Mouse (Mus musculus): Measurements from ENCODE around the gene Hectd2. TPM values are rescaled to one million over a fixed set of nuclear protein-coding genes. Genes with fewer than 3 reads are reported as not detected.

Gene Hectd2
- polyA plus RNA-seq, 1 experiment from 2014 or later = 3.3 TPM

DNA sequence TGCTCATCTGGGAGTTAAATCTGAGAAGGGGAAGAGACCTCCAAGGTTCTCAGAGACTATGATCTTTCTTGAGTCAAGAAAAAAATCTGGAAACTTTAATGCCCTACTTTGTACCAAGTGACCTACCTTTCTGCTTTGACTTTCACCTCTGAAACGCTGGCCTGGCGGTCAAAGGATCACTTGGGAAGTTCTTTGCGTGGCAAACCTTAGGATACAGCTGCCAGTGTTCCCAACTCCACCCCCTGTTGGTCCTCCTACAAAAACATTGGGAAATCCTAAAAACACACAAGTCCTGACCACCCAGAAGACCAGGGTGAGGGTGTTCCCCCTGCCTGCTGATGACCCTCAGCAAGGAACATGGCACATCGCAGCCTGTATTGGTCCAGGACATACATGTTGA, 72.4 kb downstream of the Hectd2 start:
- Histone ChIP-seq H3K27ac (ENCODE audit: low read length) (no peak overlapping the region), H3K9ac (ENCODE audit: low read length) (no peak overlapping the region), H3K4me3 (ENCODE audit: low read length) (no peak overlapping the region), H3K9me3 (replicated peaks; ENCODE audit: control insufficient read depth, low read length) (no peaks in the 10 kb centered on the region), H3K4me1 (ENCODE audit: control insufficient read depth, insufficient read depth, low read length) (no peaks in the 10 kb centered on the region), H3K4me2 (ENCODE audit: low read depth, low read length) (no peak overlapping the region), H3K36me3 (ENCODE audit: control insufficient read depth, insufficient read depth) (no peaks in the 10 kb centered on the region), H3K27me3 (ENCODE audit: control insufficient read depth, insufficient read depth, low read length) (no peaks in the 10 kb centered on the region)
- no peak for ATAC-seq (replicated peaks; ENCODE audit: extremely low read depth, insufficient read depth, low FRiP score)
- WGBS = 89% methylated on average over 4 of the region's 4 CpGs

DNA sequence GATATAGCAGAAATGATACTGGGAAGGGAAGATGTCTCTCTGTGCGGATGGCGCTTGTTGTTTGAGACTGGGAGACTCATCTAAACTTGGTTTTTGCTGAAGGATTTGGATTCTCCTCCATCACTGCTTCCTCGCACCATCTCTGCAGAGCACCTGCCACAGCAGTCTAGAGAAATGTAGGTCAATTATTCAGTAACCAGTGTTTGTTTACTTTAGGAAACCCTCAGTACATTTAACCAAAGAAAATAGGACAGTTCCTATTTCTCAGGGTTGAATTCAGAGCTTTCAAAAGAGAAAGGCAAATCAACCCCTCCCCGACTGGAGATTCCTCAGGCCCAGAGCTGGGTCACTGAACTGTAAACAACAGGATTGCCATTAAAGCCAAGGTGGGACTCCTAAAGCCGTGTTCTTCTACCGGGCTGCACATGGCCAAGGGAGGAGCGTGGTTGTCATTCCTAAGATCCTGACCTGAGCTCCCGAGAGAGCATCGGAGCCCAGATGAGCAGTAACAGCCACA, 75.0 kb downstream of the Hectd2 start:
- no peak overlapping the region for H3K27ac ChIP-seq (ENCODE audit: low read length)
- H3K36me3 ChIP-seq (ENCODE audit: control insufficient read depth, insufficient read depth) = no peaks in the 10 kb centered on the region
- no peaks in the 10 kb centered on the region for H3K4me1 ChIP-seq (ENCODE audit: control insufficient read depth, insufficient read depth, low read length)
- no peak overlapping the region for H3K4me2 ChIP-seq (ENCODE audit: low read depth, low read length)
- no peak overlapping the region for H3K4me3 ChIP-seq (ENCODE audit: low read length)
- 85% methylated on average over 9 of the region's 9 CpGs for WGBS
- no peaks in the 10 kb centered on the region for H3K9me3 ChIP-seq (replicated peaks; ENCODE audit: control insufficient read depth, low read length)
- no peak overlapping the region for H3K9ac ChIP-seq (ENCODE audit: low read length)
- no peaks in the 10 kb centered on the region for H3K27me3 ChIP-seq (ENCODE audit: control insufficient read depth, insufficient read depth, low read length)
- ATAC-seq (replicated peaks; ENCODE audit: extremely low read depth, insufficient read depth, low FRiP score) = no peak

DNA sequence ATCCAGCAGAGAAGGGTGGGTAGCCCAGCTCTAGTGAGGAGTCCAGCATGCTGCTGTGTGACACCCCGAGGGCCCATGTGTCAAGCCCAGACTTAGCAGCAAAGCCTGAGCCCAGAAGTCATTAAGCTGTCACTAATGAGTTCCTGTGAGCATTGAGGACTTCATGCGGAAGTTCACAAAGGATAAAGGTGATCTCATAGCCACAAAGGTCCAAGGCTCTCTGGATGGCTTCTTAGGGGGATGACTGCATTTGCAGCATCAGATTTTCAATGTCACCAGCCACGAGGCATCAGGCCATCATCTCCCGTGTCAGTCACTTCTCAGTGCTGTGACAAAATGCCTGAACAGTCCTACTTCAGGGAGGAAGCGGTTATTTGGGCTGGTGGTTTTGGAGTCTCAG, 75.9 kb downstream of the Hectd2 start:
- 90% methylated on average over 5 of the region's 5 CpGs for WGBS

DNA sequence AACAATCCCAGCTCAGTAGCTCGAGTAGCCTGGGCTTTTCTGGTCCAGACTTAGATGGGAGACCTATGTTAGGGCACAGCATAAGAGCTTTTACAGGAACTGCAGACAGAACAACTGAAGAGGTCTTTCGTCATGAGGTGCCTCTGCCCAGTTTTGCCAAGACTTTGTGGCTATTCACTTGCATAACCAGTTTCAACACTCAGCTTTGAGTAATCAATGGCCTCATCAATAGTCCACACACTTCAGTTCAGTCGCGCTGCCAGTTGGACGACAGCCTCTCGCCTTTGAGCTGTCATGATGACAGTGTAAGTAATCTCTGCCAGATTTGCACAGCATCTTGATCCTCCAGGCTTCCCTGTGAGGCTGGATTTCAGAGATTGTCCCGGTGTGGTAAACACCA, 80.3 kb downstream of the Hectd2 start:
- H3K36me3 ChIP-seq (ENCODE audit: control insufficient read depth, insufficient read depth) = no peaks in the 10 kb centered on the region
- 88% methylated on average over 7 of the region's 7 CpGs for WGBS
- H3K4me1 ChIP-seq (ENCODE audit: control insufficient read depth, insufficient read depth, low read length) = no peaks in the 10 kb centered on the region
- H3K4me3 ChIP-seq (ENCODE audit: low read length) = no peak overlapping the region
- H3K9ac ChIP-seq (ENCODE audit: low read length) = no peak overlapping the region
- no peak for ATAC-seq (replicated peaks; ENCODE audit: extremely low read depth, insufficient read depth, low FRiP score)
- H3K27ac ChIP-seq (ENCODE audit: low read length) = no peak overlapping the region
- H3K4me2 ChIP-seq (ENCODE audit: low read depth, low read length) = no peak overlapping the region
- H3K27me3 ChIP-seq (ENCODE audit: control insufficient read depth, insufficient read depth, low read length) = no peaks in the 10 kb centered on the region
- H3K9me3 ChIP-seq (replicated peaks; ENCODE audit: control insufficient read depth, low read length) = no peaks in the 10 kb centered on the region

More for the DNA sequence above, 75.9 kb downstream of the Hectd2 start:
- no peaks in the 10 kb centered on the region for H3K36me3 ChIP-seq (ENCODE audit: control insufficient read depth, insufficient read depth)
- H3K27me3 ChIP-seq (ENCODE audit: control insufficient read depth, insufficient read depth, low read length) = no peaks in the 10 kb centered on the region
- H3K9me3 ChIP-seq (replicated peaks; ENCODE audit: control insufficient read depth, low read length) = no peaks in the 10 kb centered on the region
- no peak overlapping the region for H3K9ac ChIP-seq (ENCODE audit: low read length)
- H3K27ac ChIP-seq (ENCODE audit: low read length) = no peak overlapping the region
- H3K4me3 ChIP-seq (ENCODE audit: low read length) = no peak overlapping the region
- H3K4me2 ChIP-seq (ENCODE audit: low read depth, low read length) = no peak overlapping the region
- ATAC-seq (replicated peaks; ENCODE audit: extremely low read depth, insufficient read depth, low FRiP score) = no peak
- no peaks in the 10 kb centered on the region for H3K4me1 ChIP-seq (ENCODE audit: control insufficient read depth, insufficient read depth, low read length)

DNA sequence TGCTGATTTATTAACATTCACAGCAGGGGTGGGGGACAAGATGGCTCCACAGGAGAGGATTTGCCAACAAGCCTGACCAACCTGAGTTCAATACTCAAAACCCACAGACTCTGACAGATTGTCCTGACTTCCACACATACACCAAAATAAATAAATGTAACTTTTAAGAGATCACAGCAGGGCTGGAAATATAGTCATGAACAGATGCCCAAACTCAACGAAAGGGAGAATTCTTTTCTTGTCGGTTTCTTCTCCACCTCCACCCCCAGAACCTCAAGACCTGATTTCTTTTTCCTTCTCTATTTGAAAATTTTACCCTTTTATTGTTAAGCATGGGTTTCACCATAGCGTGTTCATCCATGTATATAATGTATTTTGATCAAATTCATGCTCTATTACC, 82.8 kb downstream of the Hectd2 start:
- H3K27ac ChIP-seq (ENCODE audit: low read length) = no peak overlapping the region
- H3K9me3 ChIP-seq (replicated peaks; ENCODE audit: control insufficient read depth, low read length) = no peaks in the 10 kb centered on the region; the same call in 1 of the 2 replicates
- ATAC-seq (replicated peaks; ENCODE audit: extremely low read depth, insufficient read depth, low FRiP score) = no peak
- H3K27me3 ChIP-seq (ENCODE audit: control insufficient read depth, insufficient read depth, low read length) = no peaks in the 10 kb centered on the region
- no peak overlapping the region for H3K4me3 ChIP-seq (ENCODE audit: low read length)
- no peak overlapping the region for H3K9ac ChIP-seq (ENCODE audit: low read length)
- 93% methylated on average over 3 of the region's 3 CpGs for WGBS
- peaks cover 3% of the 10 kb centered on the region; the same call in 1 of the 2 replicates for H3K36me3 ChIP-seq (ENCODE audit: control insufficient read depth, insufficient read depth)
- H3K4me2 ChIP-seq (ENCODE audit: low read depth, low read length) = no peak overlapping the region
- H3K4me1 ChIP-seq (ENCODE audit: control insufficient read depth, insufficient read depth, low read length) = peaks cover 9% of the 10 kb centered on the region

DNA sequence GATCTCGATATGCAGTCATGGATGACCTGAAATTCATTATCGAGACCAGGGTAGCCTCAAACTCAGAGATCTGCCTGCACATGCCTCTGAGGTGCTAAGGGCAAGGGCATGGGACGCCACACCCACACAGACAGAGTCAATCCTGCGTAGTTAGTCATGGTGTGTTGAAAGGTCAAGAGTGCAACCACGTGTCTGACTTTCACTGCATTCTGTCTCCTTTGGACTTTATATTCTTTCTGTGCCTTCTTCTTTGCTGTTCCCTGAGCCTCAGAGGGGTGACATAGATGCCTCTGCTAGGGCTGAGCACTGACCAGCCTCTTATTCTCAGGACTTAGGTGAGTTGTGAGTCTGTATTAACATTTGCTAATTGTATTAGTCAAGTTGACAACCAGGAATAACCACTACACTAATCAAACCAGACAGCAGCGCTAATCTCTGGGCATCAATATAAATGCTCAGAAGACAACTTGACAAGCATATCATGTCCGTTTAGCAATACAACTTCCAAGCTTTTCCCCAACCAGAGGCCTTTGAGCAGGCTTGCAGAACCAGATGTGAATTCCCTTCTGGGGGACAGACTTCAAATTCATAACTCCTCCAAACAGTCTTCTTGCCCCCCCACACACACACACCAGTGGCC, 83.6 kb downstream of the Hectd2 start:
- Histone ChIP-seq H3K4me3 (ENCODE audit: low read length) (no peak overlapping the region), H3K27ac (ENCODE audit: low read length) (no peak overlapping the region), H3K9ac (ENCODE audit: low read length) (no peak overlapping the region), H3K9me3 (replicated peaks; ENCODE audit: control insufficient read depth, low read length) (no peaks in the 10 kb centered on the region; the same call in 1 of the 2 replicates), H3K36me3 (ENCODE audit: control insufficient read depth, insufficient read depth) (peaks cover 5% of the 10 kb centered on the region; the same call in 1 of the 2 replicates), H3K27me3 (ENCODE audit: control insufficient read depth, insufficient read depth, low read length) (no peaks in the 10 kb centered on the region), H3K4me2 (ENCODE audit: low read depth, low read length) (no peak overlapping the region), H3K4me1 (ENCODE audit: control insufficient read depth, insufficient read depth, low read length) (peaks cover 9% of the 10 kb centered on the region)
- no peak for ATAC-seq (replicated peaks; ENCODE audit: extremely low read depth, insufficient read depth, low FRiP score)
- 78% methylated on average over 7 of the region's 7 CpGs for WGBS

DNA sequence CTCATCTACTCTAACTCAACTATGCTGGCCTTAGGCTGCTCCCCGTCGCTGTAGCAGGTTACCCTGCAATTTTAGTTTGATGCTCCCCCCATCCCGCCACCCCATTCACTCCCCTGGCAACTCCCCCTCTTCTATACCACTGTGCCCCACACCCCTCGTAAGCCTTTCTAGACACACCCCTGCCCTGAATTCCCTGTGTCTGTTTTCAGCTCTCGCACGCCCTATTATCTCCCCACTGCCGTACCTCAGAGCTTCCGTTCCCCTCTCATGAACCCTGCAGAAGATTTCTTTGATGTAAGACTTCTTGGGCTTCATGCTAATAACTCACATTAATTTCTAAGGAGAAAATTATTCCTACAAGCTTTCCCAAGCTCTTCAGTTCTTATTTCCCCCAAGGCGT, 84.6 kb downstream of the Hectd2 start:
- H3K4me2 ChIP-seq (ENCODE audit: low read depth, low read length) = no peak overlapping the region
- H3K4me3 ChIP-seq (ENCODE audit: low read length) = no peak overlapping the region
- H3K27ac ChIP-seq (ENCODE audit: low read length) = no peak overlapping the region
- peaks cover 9% of the 10 kb centered on the region for H3K4me1 ChIP-seq (ENCODE audit: control insufficient read depth, insufficient read depth, low read length)
- 81% methylated on average over 9 of the region's 9 CpGs for WGBS
- H3K9ac ChIP-seq (ENCODE audit: low read length) = no peak overlapping the region
- no peak for ATAC-seq (replicated peaks; ENCODE audit: extremely low read depth, insufficient read depth, low FRiP score)
- no peaks in the 10 kb centered on the region for H3K27me3 ChIP-seq (ENCODE audit: control insufficient read depth, insufficient read depth, low read length)
- H3K36me3 ChIP-seq (ENCODE audit: control insufficient read depth, insufficient read depth) = peaks cover 6% of the 10 kb centered on the region; the same call in 1 of the 2 replicates
- no peaks in the 10 kb centered on the region; the same call in 1 of the 2 replicates for H3K9me3 ChIP-seq (replicated peaks; ENCODE audit: control insufficient read depth, low read length)

DNA sequence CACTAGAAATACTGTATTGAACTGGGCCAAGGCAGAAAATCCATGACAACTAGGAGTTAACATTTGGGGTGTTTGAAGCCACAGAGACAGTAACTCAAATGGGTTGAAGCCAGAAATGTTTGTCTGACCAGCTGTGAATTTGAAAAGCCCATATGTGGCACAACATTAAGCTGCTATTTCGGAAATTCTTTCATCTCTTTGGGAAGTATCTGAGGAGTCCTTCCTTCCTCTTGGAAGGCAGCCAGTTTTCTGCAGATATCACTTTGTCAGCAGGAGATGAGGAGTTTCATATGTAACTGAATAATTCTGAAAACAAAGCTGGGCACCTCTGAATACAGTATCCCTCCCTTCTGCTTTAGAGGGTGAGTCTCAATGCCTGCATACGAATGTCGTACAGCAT, 86.7 kb downstream of the Hectd2 start:
- H3K9ac ChIP-seq (ENCODE audit: low read length) = no peak overlapping the region
- H3K27me3 ChIP-seq (ENCODE audit: control insufficient read depth, insufficient read depth, low read length) = no peaks in the 10 kb centered on the region
- no peak overlapping the region for H3K27ac ChIP-seq (ENCODE audit: low read length)
- no peaks in the 10 kb centered on the region; the same call in 1 of the 2 replicates for H3K9me3 ChIP-seq (replicated peaks; ENCODE audit: control insufficient read depth, low read length)
- H3K4me2 ChIP-seq (ENCODE audit: low read depth, low read length) = no peak overlapping the region
- WGBS = 61% methylated on average over 3 of the region's 3 CpGs
- ATAC-seq (replicated peaks; ENCODE audit: extremely low read depth, insufficient read depth, low FRiP score) = no peak
- H3K4me3 ChIP-seq (ENCODE audit: low read length) = no peak overlapping the region
- H3K4me1 ChIP-seq (ENCODE audit: control insufficient read depth, insufficient read depth, low read length) = peaks cover 13% of the 10 kb centered on the region
- H3K36me3 ChIP-seq (ENCODE audit: control insufficient read depth, insufficient read depth) = peaks cover 6% of the 10 kb centered on the region; the same call in 1 of the 2 replicates

DNA sequence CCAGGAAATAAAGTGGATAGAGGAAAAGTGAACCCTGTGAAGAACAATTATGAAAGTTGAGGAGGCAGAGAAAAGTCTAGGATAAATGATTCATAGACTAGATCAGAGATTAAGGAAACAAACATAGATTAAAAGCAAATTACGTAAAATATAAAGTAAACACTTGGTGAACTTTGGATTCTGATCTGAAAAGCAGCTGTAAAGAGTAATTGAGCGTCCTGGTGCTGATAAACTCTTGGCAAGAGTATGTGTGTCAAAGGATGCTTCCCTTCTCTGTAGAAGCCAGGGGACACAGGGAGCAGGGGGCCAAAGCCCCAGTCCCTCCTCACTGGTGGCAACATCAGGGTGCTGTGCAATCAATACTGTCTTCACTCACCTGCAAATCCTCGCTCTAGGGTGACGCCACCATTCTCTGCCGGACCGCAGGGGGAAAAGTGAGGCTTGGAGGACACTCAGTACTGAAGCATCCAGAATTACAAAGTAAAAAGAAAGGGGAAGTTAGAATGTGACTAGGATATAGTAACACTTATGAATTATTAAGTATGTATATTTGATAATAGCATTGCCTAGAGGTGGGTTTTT, 91.0 kb downstream of the Hectd2 start:
- 74% methylated on average over 6 of the region's 6 CpGs for WGBS
- no peaks in the 10 kb centered on the region; the same call in 1 of the 2 replicates for H3K9me3 ChIP-seq (replicated peaks; ENCODE audit: control insufficient read depth, low read length)
- H3K9ac ChIP-seq (ENCODE audit: low read length) = no peak overlapping the region; the same call in 1 of the 2 replicates
- H3K4me3 ChIP-seq (ENCODE audit: low read length) = no peak overlapping the region
- no peak overlapping the region for H3K27ac ChIP-seq (ENCODE audit: low read length)
- peaks cover 6% of the 10 kb centered on the region; the same call in 1 of the 2 replicates for H3K36me3 ChIP-seq (ENCODE audit: control insufficient read depth, insufficient read depth)
- ATAC-seq (replicated peaks; ENCODE audit: extremely low read depth, insufficient read depth, low FRiP score) = no peak
- H3K27me3 ChIP-seq (ENCODE audit: control insufficient read depth, insufficient read depth, low read length) = no peaks in the 10 kb centered on the region
- H3K4me2 ChIP-seq (ENCODE audit: low read depth, low read length) = no peak overlapping the region
- H3K4me1 ChIP-seq (ENCODE audit: control insufficient read depth, insufficient read depth, low read length) = peaks cover 15% of the 10 kb centered on the region

All from heart, embryonic 16.5 days (tissue).